Comparison of ENCODE assay signal across 20 mouse cellular contexts in genomic region chr4:83393733-83394132, GRCm38 (mm10). TPM values are rescaled to one million over a fixed set of nuclear protein-coding genes. Genes with fewer than 3 reads are reported as not detected.
DNase-seq lines count a peak whose midpoint lies in the region; ATAC-seq lines count a peak whose summit lies in the region.
"Had no signal": no experiment of that assay in that cellular context is flagged by ENCODE, and none has a peak within 500 bp of the region (broad histone marks: within the 10 kb centered on the region; RNA-seq: fewer than 3 reads in every experiment).

No protein-coding gene starts in this region.

- ATAC-seq in granulocyte monocyte progenitor cell, adult 5-6 weeks (replicated peaks; ENCODE audit: poor library complexity, severe bottlenecking) = peak; percentile 68
- no peak for ATAC-seq in CD4-positive, CD25-positive, alpha-beta regulatory T cell, adult 4 months
- ATAC-seq: activated CD4-positive, CD25-positive, alpha-beta regulatory T cell, adult 4 months; forebrain, embryonic 14.5 days; forebrain, embryonic 16.5 days; Patski had no signal

- peak; percentile 31 for DNase-seq in lung, postnatal 36 days
- no peak for DNase-seq in lung, postnatal 4 days
- DNase-seq in 3134 (ENCODE audit: extremely low read depth, insufficient read length, low spot score) (peak; percentile 39), 416B (ENCODE audit: low read depth) (peak; percentile 50)
- no peak for DNase-seq in adrenal gland, postnatal 10 days
- no peak for DNase-seq in cerebellum, postnatal 25 days
- DNase-seq: adrenal gland, adult 8-10 months; adrenal gland, postnatal 25 days; cerebellum, adult 11 months; cerebellum, adult 18-20 months; cerebellum, adult 8-10 months; cerebellum, adult 9-11 months; cerebellum, postnatal 14 days; embryo, embryonic 11 days had no signal

RNA-seq across cellular contexts. Expression of gene Snapc3, which starts 23.8 kb away (rescaled TPM):
- total RNA-seq in granulocyte monocyte progenitor cell, adult 5-6 weeks (2014; fragmentation: Nextera tagmentation) = 17.6 and 17.9 TPM in 2 replicates
- total RNA-seq in granulocyte monocyte progenitor cell, adult 5-6 weeks (2017) = 30.4 and 41.8 TPM in 2 replicates
- total RNA-seq in adrenal gland, postnatal 10 days (2021) = 10 to 100 TPM; 18.9 to 31.3 TPM
- polyA plus RNA-seq in CD4-positive, CD25-positive, alpha-beta regulatory T cell, adult 4 months (2017; shearing (Covaris generic)) = 10 to 100 TPM; 39.8 to 48.2 TPM

Comparison
In these comparisons a context has a peak if more than half of its experiments do, and no peak if none do; other contexts are left out.
1. DNase-seq: peak in lung, postnatal 36 days (single experiment), 3134 (single experiment) and 416B (single experiment); none in lung, postnatal 4 days (0 of 2), adrenal gland, postnatal 10 days (single experiment) and cerebellum, postnatal 25 days (0 of 2).